Mouse (Mus musculus) liver, postnatal 0 days (tissue): ENCODE measurements around the gene Sdk2. TPM values are rescaled to one million over a fixed set of nuclear protein-coding genes. Genes with fewer than 3 reads are reported as not detected.

Experiments
- ATAC-seq: fragments of 200-750 bp; cut with Nextera tagmentation; 2 replicates; pipeline ENCODE4 v1.8.0; 2017; ENCODE audit warnings: mild to moderate bottlenecking, moderate library complexity
- DNase-seq: peaks from one replicate; pipeline ENCODE4 v3.0.0-alpha.2; 2016
- H3K27ac ChIP-seq: fragments of 300-500 bp; sonication (generic); 2 replicates; pipeline ENCODE4 v1.5.1; 2014; ENCODE audit warnings: antibody characterized with exemption, moderate library complexity, mild to moderate bottlenecking, low read depth
- H3K27me3 ChIP-seq: fragments of 300-500 bp; sonication (generic); 2 replicates; pipeline ENCODE4 v1.6.1; 2014; ENCODE audit warnings: low read length, control low read depth, mixed read lengths; ENCODE audit not compliant: insufficient read depth
- H3K36me3 ChIP-seq: fragments of 300-500 bp; sonication (generic); replicated peaks from 2 replicates; pipeline ENCODE4 v1.6.1; 2014; ENCODE audit warnings: mild to moderate bottlenecking, control low read depth, low read length, moderate library complexity, mixed read lengths; ENCODE audit not compliant: insufficient read depth
- H3K4me1 ChIP-seq: fragments of 300-500 bp; sonication (generic); 2 replicates; pipeline ENCODE4 v1.6.1; 2014; ENCODE audit warnings: antibody characterized with exemption, mild to moderate bottlenecking, control low read depth; ENCODE audit not compliant: insufficient read depth
- H3K4me2 ChIP-seq: fragments of 300-500 bp; sonication (generic); 2 replicates; pipeline ENCODE4 v1.6.1; 2014; ENCODE audit warnings: low read depth, mild to moderate bottlenecking, low read length, moderate library complexity, mixed read lengths
- H3K4me3 ChIP-seq: fragments of 300-500 bp; sonication (generic); 2 replicates; pipeline ENCODE4 v1.5.1; 2014; ENCODE audit warnings: low read depth, low read length
- H3K9ac ChIP-seq: fragments of 300-500 bp; sonication (generic); replicated peaks from 2 replicates; pipeline ENCODE4 v1.6.1; 2014; ENCODE audit warnings: mild to moderate bottlenecking, moderate library complexity
- H3K9me3 ChIP-seq: fragments of 300-500 bp; sonication (generic); 2 replicates; pipeline ENCODE4 v1.6.1; 2016; ENCODE audit warnings: mild to moderate bottlenecking, control low read depth, low read length, mixed read lengths
- CTCF ChIP-seq: sonication (generic); IDR thresholded peaks from 2 replicates; pipeline ENCODE4 v1.5.1; 2016; ENCODE audit warnings: antibody characterized with exemption, low read depth
- EP300 ChIP-seq: IDR thresholded peaks from 2 replicates; pipeline ENCODE4 v1.6.1; 2016; ENCODE audit warnings: antibody characterized with exemption, low read depth, mild to moderate bottlenecking
- WGBS: fragments of 180-500 bp; shearing (Covaris S2); extraction: QIAGEN DNeasy Blood & Tissue Kit; methylation state at CpG from one replicate; pipeline ENCODE4 v1.1.7; 2014; ENCODE audit not compliant: insufficient replicate concordance; 5-methylcytosine and 5-hydroxymethylcytosine counted together
- polyA plus RNA-seq: library from polyadenylated mRNA; unstranded; fragments of >200 nt; fragmentation: Nextera tagmentation; extraction: Ambion mirVana; gene quantifications from 2 replicates; pipeline ENCODE4 v1.2.1, GENCODE M21; 2015

Gene Sdk2
- 0.12 and 0.15 TPM in 2 replicates for polyA plus RNA-seq

GRCm38 (mm10) chr11:114066951-114067762, at the start of gene Sdk2:
Sdk2 (minus strand) TSS chr11:114067046.
- peaks cover 49% of the 10 kb centered on the region for H3K27me3 ChIP-seq

GRCm38 (mm10) chr11:114115077-114115476, 48.2 kb upstream of the Sdk2 start:
- peak; percentile 31 for TF ChIP-seq CTCF
- no peak for TF ChIP-seq EP300
- ATAC-seq: no peak
- H3K4me3 ChIP-seq: no peak overlapping the region
- H3K27me3 ChIP-seq: no peaks in the 10 kb centered on the region
- no peaks in the 10 kb centered on the region for H3K9me3 ChIP-seq
- WGBS: 73% methylated on average over 13 of the region's 13 CpGs
- no peak overlapping the region for H3K9ac ChIP-seq
- no peak overlapping the region for H3K4me2 ChIP-seq
- no peaks in the 10 kb centered on the region for H3K4me1 ChIP-seq
- DNase-seq: no peak
- H3K27ac ChIP-seq: no peak overlapping the region
- H3K36me3 ChIP-seq: no peaks in the 10 kb centered on the region

More at GRCm38 (mm10) chr11:114066951-114067762, at the start of gene Sdk2:
- Histone ChIP-seq H3K9ac (no peak within 1 kb of the TSS), H3K4me3 (peak within 1 kb of the TSS; percentile 41), H3K27ac (no peak within 1 kb of the TSS), H3K4me2 (peak within 1 kb of the TSS; percentile 72), H3K9me3 (no peaks in the 10 kb centered on the region), H3K36me3 (no peaks in the 10 kb centered on the region), H3K4me1 (peaks cover 14% of the 10 kb centered on the region; the same call in 1 of the 2 replicates)
- TF ChIP-seq CTCF (no peak), EP300 (no peak)
- ATAC-seq: peak; percentile 23; the same call in 1 of the 2 replicates
- 6% methylated on average over 44 of the region's 52 CpGs for WGBS
- peak; percentile 31 for DNase-seq

- DNase-seq: no peak
- no peak overlapping the region for H3K9ac ChIP-seq
- H3K4me2 ChIP-seq: no peak overlapping the region
- no peaks in the 10 kb centered on the region for H3K27me3 ChIP-seq
- TF ChIP-seq CTCF (no peak), EP300 (no peak)
- H3K27ac ChIP-seq: no peak overlapping the region
- H3K9me3 ChIP-seq: no peaks in the 10 kb centered on the region
- no peaks in the 10 kb centered on the region for H3K36me3 ChIP-seq
- H3K4me1 ChIP-seq: no peaks in the 10 kb centered on the region
- ATAC-seq: no peak
- WGBS: 70% methylated on average over 12 of the region's 12 CpGs
- no peak overlapping the region for H3K4me3 ChIP-seq
These were observed 47.8 kb upstream of the Sdk2 start for GRCm38 (mm10) chr11:114114674-114115073.

GRCm38 (mm10) chr11:114110851-114111250, 44.0 kb upstream of the Sdk2 start:
- no peak for DNase-seq
- TF ChIP-seq CTCF (no peak), EP300 (no peak)
- no peaks in the 10 kb centered on the region for H3K36me3 ChIP-seq

GRCm38 (mm10) chr11:114093636-114094035, 26.8 kb upstream of the Sdk2 start:
- Histone ChIP-seq H3K9ac (no peak overlapping the region), H3K4me3 (no peak overlapping the region), H3K9me3 (no peaks in the 10 kb centered on the region), H3K27me3 (no peaks in the 10 kb centered on the region), H3K36me3 (no peaks in the 10 kb centered on the region), H3K27ac (no peak overlapping the region), H3K4me2 (no peak overlapping the region), H3K4me1 (no peaks in the 10 kb centered on the region)
- ATAC-seq: no peak
- no peak for DNase-seq
- TF ChIP-seq EP300 (no peak), CTCF (no peak)
- 63% methylated on average over 7 of the region's 7 CpGs for WGBS

More at GRCm38 (mm10) chr11:114110851-114111250, 44.0 kb upstream of the Sdk2 start:
- H3K27me3 ChIP-seq: no peaks in the 10 kb centered on the region
- H3K9ac ChIP-seq: no peak overlapping the region
- no peak overlapping the region for H3K4me2 ChIP-seq
- WGBS: 62% methylated on average over 3 of the region's 3 CpGs
- H3K9me3 ChIP-seq: no peaks in the 10 kb centered on the region
- no peaks in the 10 kb centered on the region for H3K4me1 ChIP-seq
- no peak for ATAC-seq
- H3K4me3 ChIP-seq: no peak overlapping the region
- H3K27ac ChIP-seq: no peak overlapping the region

- no peak for ATAC-seq
These were observed 26.3 kb upstream of the Sdk2 start for GRCm38 (mm10) chr11:114093175-114093574.

More at GRCm38 (mm10) chr11:114093175-114093574, 26.3 kb upstream of the Sdk2 start:
- H3K4me2 ChIP-seq: no peak overlapping the region
- H3K4me3 ChIP-seq: no peak overlapping the region
- no peak overlapping the region for H3K9ac ChIP-seq
- no peaks in the 10 kb centered on the region for H3K9me3 ChIP-seq
- no peaks in the 10 kb centered on the region for H3K36me3 ChIP-seq
- H3K27ac ChIP-seq: no peak overlapping the region
- DNase-seq: no peak
- 36% methylated on average over 7 of the region's 7 CpGs for WGBS
- H3K4me1 ChIP-seq: no peaks in the 10 kb centered on the region
- no peaks in the 10 kb centered on the region for H3K27me3 ChIP-seq
- TF ChIP-seq EP300 (no peak), CTCF (no peak)
